Mouse (Mus musculus) layer of hippocampus, postnatal 10 days (tissue): Measurements from ENCODE around the gene Tmem108. TPM values are rescaled to one million over a fixed set of nuclear protein-coding genes. Genes with fewer than 3 reads are reported as not detected.

ENCODE experiments used
- DNase-seq, 2 experiments: peaks; one replicate each; pipeline ENCODE4 v3.0.0; 2021; ENCODE audit warnings: low spot score in 2 of 2
- total RNA-seq, 2 experiments: library from RNA; stranded (reverse); gene quantifications; 2 replicates each; pipeline ENCODE4 v1.2.3; 2021

Gene Tmem108
- total RNA-seq, 2 experiments from 2014 or later: 44.9 to 46.3 TPM

GRCm38 (mm10) chr9:103463833-103464232 lies 297.8 kb downstream of the Tmem108 start:
- DNase-seq: no peak

- no peak for DNase-seq
Observed at GRCm38 (mm10) chr9:103459839-103460238, 301.8 kb downstream of the Tmem108 start.

GRCm38 (mm10) chr9:103459307-103459706 lies 302.3 kb downstream of the Tmem108 start:
- DNase-seq: no peak

GRCm38 (mm10) chr9:103449651-103450050 lies 312.0 kb downstream of the Tmem108 start:
- no peak for DNase-seq

GRCm38 (mm10) chr9:103449092-103449491 lies 312.5 kb downstream of the Tmem108 start:
- no peak for DNase-seq

- no peak for DNase-seq
Observed at GRCm38 (mm10) chr9:103444656-103445055, 317.0 kb downstream of the Tmem108 start.

- DNase-seq: no peak
Observed at GRCm38 (mm10) chr9:103443824-103444185, 317.8 kb downstream of the Tmem108 start.

- peak in 1 of 2 experiments; percentile 31 for DNase-seq
Observed at GRCm38 (mm10) chr9:103443121-103443823, 318.4 kb downstream of the Tmem108 start.

GRCm38 (mm10) chr9:103440597-103440996 lies 321.0 kb downstream of the Tmem108 start:
- DNase-seq: no peak

GRCm38 (mm10) chr9:103437104-103437503 lies 324.5 kb downstream of the Tmem108 start:
- DNase-seq: no peak

- DNase-seq: no peak
Observed at GRCm38 (mm10) chr9:103434116-103434515, 327.5 kb downstream of the Tmem108 start.

Other genes with a start within 250 kb of the Tmem108 start
- 10 to 100 TPM in 1 of 2 experiments, 1 to 10 TPM in 1; 8.2 to 12.0 TPM for gene Nphp3, start 240.7 kb upstream of the Tmem108 start, total RNA-seq